Mouse (Mus musculus): ENCODE data around the gene Ifitm3. TPM values are rescaled to one million over a fixed set of nuclear protein-coding genes. Genes with fewer than 3 reads are reported as not detected.
"Not testable (repeated sequence)": the region's sequence is repeated elsewhere in the genome, so short reads cannot be mapped to it uniquely, and the experiment has no call there.

Ifitm3 gene
- polyA plus RNA-seq, 1 experiment from 2014 or later: 20.6 TPM

GRCm38 (mm10) chr7:140975465-140975864 lies 35.1 kb downstream of the Ifitm3 start:
- DNase-seq (ENCODE audit: low spot score) (no peak), ATAC-seq (ENCODE audit: low FRiP score) (no peak)
- Histone ChIP-seq H3K9me3 (ENCODE audit: control insufficient read depth, low read length) (no peaks in the 10 kb centered on the region), H3K4me2 (replicated peaks; ENCODE audit: low read depth, low read length) (no peak overlapping the region), H3K27me3 (ENCODE audit: control insufficient read depth, insufficient read depth, low read length) (no peaks in the 10 kb centered on the region), H3K4me3 (ENCODE audit: low read depth, low read length) (no peak overlapping the region), H3K9ac (ENCODE audit: low read depth, low read length) (no peak overlapping the region), H3K27ac (ENCODE audit: low read depth, low read length) (no peak overlapping the region), H3K36me3 (ENCODE audit: control insufficient read depth, insufficient read depth, low read length) (no peaks in the 10 kb centered on the region), H3K4me1 (replicated peaks; ENCODE audit: control insufficient read depth, insufficient read depth, low read length) (peaks cover 2% of the 10 kb centered on the region; the same call in 1 of the 2 replicates)
- 27% methylated on average over 3 of the region's 3 CpGs for WGBS

- Histone ChIP-seq H3K4me3 (ENCODE audit: low read depth, low read length) (no peak overlapping the region), H3K9me3 (ENCODE audit: control insufficient read depth, low read length) (no peaks in the 10 kb centered on the region), H3K27ac (ENCODE audit: low read depth, low read length) (no peak overlapping the region), H3K4me2 (replicated peaks; ENCODE audit: low read depth, low read length) (no peak overlapping the region), H3K4me1 (replicated peaks; ENCODE audit: control insufficient read depth, insufficient read depth, low read length) (peaks cover 2% of the 10 kb centered on the region; the same call in 1 of the 2 replicates), H3K27me3 (ENCODE audit: control insufficient read depth, insufficient read depth, low read length) (no peaks in the 10 kb centered on the region), H3K36me3 (ENCODE audit: control insufficient read depth, insufficient read depth, low read length) (no peaks in the 10 kb centered on the region), H3K9ac (ENCODE audit: low read depth, low read length) (no peak overlapping the region)
- WGBS: 13% methylated on average over 9 of the region's 9 CpGs
- ATAC-seq (ENCODE audit: low FRiP score) (no peak), DNase-seq (ENCODE audit: low spot score) (no peak)
These were observed 35.6 kb downstream of the Ifitm3 start for GRCm38 (mm10) chr7:140974940-140975339.

- Histone ChIP-seq H3K4me3 (ENCODE audit: low read depth, low read length) (no peak overlapping the region), H3K36me3 (ENCODE audit: control insufficient read depth, insufficient read depth, low read length) (no peaks in the 10 kb centered on the region), H3K9me3 (ENCODE audit: control insufficient read depth, low read length) (no peaks in the 10 kb centered on the region), H3K9ac (ENCODE audit: low read depth, low read length) (no peak overlapping the region), H3K27ac (ENCODE audit: low read depth, low read length) (no peak overlapping the region), H3K27me3 (ENCODE audit: control insufficient read depth, insufficient read depth, low read length) (no peaks in the 10 kb centered on the region), H3K4me1 (replicated peaks; ENCODE audit: control insufficient read depth, insufficient read depth, low read length) (peaks cover 2% of the 10 kb centered on the region; the same call in 1 of the 2 replicates), H3K4me2 (replicated peaks; ENCODE audit: low read depth, low read length) (no peak overlapping the region)
- no peak for ATAC-seq (ENCODE audit: low FRiP score)
- WGBS: 13% methylated on average over 14 of the region's 14 CpGs
- no peak for DNase-seq (ENCODE audit: low spot score)
These were observed 37.0 kb downstream of the Ifitm3 start for GRCm38 (mm10) chr7:140973396-140974165.

DNA sequence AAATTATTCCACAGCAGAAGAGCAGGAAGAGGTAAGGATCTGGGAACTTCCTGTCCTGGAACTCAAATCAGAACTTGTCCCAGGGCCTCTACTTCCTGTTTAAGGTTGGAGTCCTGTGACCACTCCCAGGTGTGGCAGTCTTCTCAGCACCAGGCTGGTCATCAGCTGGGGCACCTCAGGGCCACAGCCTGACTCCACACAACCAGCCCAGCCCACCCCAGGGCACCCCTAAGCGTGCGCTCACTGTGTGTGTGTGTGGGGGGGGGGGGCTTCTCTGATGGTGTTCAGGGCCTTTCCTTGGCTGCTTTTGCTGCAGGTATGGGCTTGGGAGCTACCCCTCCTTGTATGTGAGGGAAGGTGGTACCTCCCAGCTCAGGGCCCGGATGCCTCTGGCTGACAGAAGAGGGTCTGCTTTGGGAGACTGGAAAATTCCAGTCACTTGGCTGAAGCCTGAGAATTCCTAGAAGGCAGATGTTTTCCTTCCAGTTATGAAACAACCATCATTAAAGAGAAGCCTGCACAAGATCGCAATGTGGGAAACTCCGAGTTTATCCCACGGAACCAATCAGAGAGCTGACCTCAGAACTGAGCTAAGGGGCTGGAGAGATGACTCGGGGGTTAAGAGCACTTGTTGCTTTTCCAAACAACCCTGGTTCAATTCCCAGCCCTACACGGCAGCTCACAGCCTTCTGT lies 38.9 kb downstream of the Ifitm3 start:
- no peak overlapping the region for H3K4me3 ChIP-seq (ENCODE audit: low read depth, low read length)
- no peak overlapping the region for H3K9ac ChIP-seq (ENCODE audit: low read depth, low read length)
- H3K27me3 ChIP-seq (ENCODE audit: control insufficient read depth, insufficient read depth, low read length): no peaks in the 10 kb centered on the region
- H3K4me1 ChIP-seq (replicated peaks; ENCODE audit: control insufficient read depth, insufficient read depth, low read length): peaks cover 2% of the 10 kb centered on the region; the same call in 1 of the 2 replicates
- H3K27ac ChIP-seq (ENCODE audit: low read depth, low read length): no peak overlapping the region
- DNase-seq (ENCODE audit: low spot score) (no peak), ATAC-seq (ENCODE audit: low FRiP score) (no peak)
- H3K4me2 ChIP-seq (replicated peaks; ENCODE audit: low read depth, low read length): no peak overlapping the region
- no peaks in the 10 kb centered on the region for H3K36me3 ChIP-seq (ENCODE audit: control insufficient read depth, insufficient read depth, low read length)
- 88% methylated on average over 8 of the region's 8 CpGs for WGBS
- no peaks in the 10 kb centered on the region for H3K9me3 ChIP-seq (ENCODE audit: control insufficient read depth, low read length)

- ATAC-seq (ENCODE audit: low FRiP score) (no peak), DNase-seq (ENCODE audit: low spot score) (no peak)
- Histone ChIP-seq H3K27me3 (ENCODE audit: control insufficient read depth, insufficient read depth, low read length) (no peaks in the 10 kb centered on the region), H3K9ac (ENCODE audit: low read depth, low read length) (no peak overlapping the region), H3K4me2 (replicated peaks; ENCODE audit: low read depth, low read length) (no peak overlapping the region), H3K36me3 (ENCODE audit: control insufficient read depth, insufficient read depth, low read length) (no peaks in the 10 kb centered on the region), H3K4me1 (replicated peaks; ENCODE audit: control insufficient read depth, insufficient read depth, low read length) (peaks cover 2% of the 10 kb centered on the region; the same call in 1 of the 2 replicates), H3K9me3 (ENCODE audit: control insufficient read depth, low read length) (no peaks in the 10 kb centered on the region), H3K27ac (ENCODE audit: low read depth, low read length) (no peak overlapping the region), H3K4me3 (ENCODE audit: low read depth, low read length) (no peak overlapping the region)
- 50% methylated on average over 7 of the region's 7 CpGs for WGBS
These were observed 39.6 kb downstream of the Ifitm3 start for GRCm38 (mm10) chr7:140970931-140971330.

- ATAC-seq (ENCODE audit: low FRiP score); H3K36me3 ChIP-seq (ENCODE audit: control insufficient read depth, insufficient read depth, low read length); H3K27ac ChIP-seq (ENCODE audit: low read depth, low read length); H3K4me3 ChIP-seq (ENCODE audit: low read depth, low read length); DNase-seq (ENCODE audit: low spot score); H3K4me2 ChIP-seq (replicated peaks; ENCODE audit: low read depth, low read length); H3K27me3 ChIP-seq (ENCODE audit: control insufficient read depth, insufficient read depth, low read length); H3K4me1 ChIP-seq (replicated peaks; ENCODE audit: control insufficient read depth, insufficient read depth, low read length); H3K9ac ChIP-seq (ENCODE audit: low read depth, low read length); H3K9me3 ChIP-seq (ENCODE audit: control insufficient read depth, low read length): not testable (repeated sequence)
- WGBS: 11% methylated on average over 3 of the region's 3 CpGs
These were observed 41.9 kb downstream of the Ifitm3 start for GRCm38 (mm10) chr7:140968710-140969109.

GRCm38 (mm10) chr7:140967862-140968591 lies 42.5 kb downstream of the Ifitm3 start:
- Histone ChIP-seq H3K9me3 (ENCODE audit: control insufficient read depth, low read length) (no peaks in the 10 kb centered on the region), H3K4me1 (replicated peaks; ENCODE audit: control insufficient read depth, insufficient read depth, low read length) (no peaks in the 10 kb centered on the region), H3K4me2 (replicated peaks; ENCODE audit: low read depth, low read length) (no peak overlapping the region), H3K36me3 (ENCODE audit: control insufficient read depth, insufficient read depth, low read length) (no peaks in the 10 kb centered on the region), H3K9ac (ENCODE audit: low read depth, low read length) (no peak overlapping the region), H3K27ac (ENCODE audit: low read depth, low read length) (no peak overlapping the region), H3K4me3 (ENCODE audit: low read depth, low read length) (no peak overlapping the region), H3K27me3 (ENCODE audit: control insufficient read depth, insufficient read depth, low read length) (no peaks in the 10 kb centered on the region)
- DNase-seq (ENCODE audit: low spot score) (no peak), ATAC-seq (ENCODE audit: low FRiP score) (no peak)
- WGBS: 8% methylated on average over 14 of the region's 14 CpGs

DNA sequence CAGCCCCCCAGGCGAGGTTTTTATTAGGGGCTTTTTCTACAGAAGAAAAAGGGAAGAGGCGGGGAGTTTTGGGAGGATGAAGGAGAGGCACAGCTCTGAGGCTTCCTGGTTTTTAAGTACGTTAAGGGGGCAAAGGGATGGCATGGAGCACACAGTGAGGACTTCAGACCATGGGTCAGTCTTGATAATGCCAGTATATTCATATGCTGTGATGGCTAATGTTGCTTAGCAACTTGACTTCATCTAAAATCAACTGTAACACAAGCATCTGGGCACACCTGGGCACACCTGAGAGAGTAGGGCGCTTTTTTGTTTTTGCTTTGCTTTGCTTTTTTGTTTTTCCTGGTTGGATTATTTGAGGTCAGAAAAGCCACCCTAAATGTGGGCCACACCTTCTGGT lies 43.6 kb downstream of the Ifitm3 start, which contains the start of gene Ifitm1:
Ifitm1 (plus strand) TSS at position 301 of the 400 bp plus-strand sequence.
- Histone ChIP-seq H3K9me3 (ENCODE audit: control insufficient read depth, low read length) (no peaks in the 10 kb centered on the region), H3K4me3 (ENCODE audit: low read depth, low read length) (no peak within 1 kb of the TSS), H3K27ac (ENCODE audit: low read depth, low read length) (no peak within 1 kb of the TSS), H3K9ac (ENCODE audit: low read depth, low read length) (no peak within 1 kb of the TSS), H3K36me3 (ENCODE audit: control insufficient read depth, insufficient read depth, low read length) (no peaks in the 10 kb centered on the region), H3K27me3 (ENCODE audit: control insufficient read depth, insufficient read depth, low read length) (no peaks in the 10 kb centered on the region), H3K4me2 (replicated peaks; ENCODE audit: low read depth, low read length) (no peak within 1 kb of the TSS), H3K4me1 (replicated peaks; ENCODE audit: control insufficient read depth, insufficient read depth, low read length) (no peaks in the 10 kb centered on the region)
- no peak for DNase-seq (ENCODE audit: low spot score)
- 89% methylated on average over 4 of the region's 4 CpGs for WGBS
- ATAC-seq (ENCODE audit: low FRiP score): no peak

All from hindbrain, embryonic 11.5 days (tissue).